ENCODE assay signal across 8 mouse cellular contexts in the genomic region with DNA sequence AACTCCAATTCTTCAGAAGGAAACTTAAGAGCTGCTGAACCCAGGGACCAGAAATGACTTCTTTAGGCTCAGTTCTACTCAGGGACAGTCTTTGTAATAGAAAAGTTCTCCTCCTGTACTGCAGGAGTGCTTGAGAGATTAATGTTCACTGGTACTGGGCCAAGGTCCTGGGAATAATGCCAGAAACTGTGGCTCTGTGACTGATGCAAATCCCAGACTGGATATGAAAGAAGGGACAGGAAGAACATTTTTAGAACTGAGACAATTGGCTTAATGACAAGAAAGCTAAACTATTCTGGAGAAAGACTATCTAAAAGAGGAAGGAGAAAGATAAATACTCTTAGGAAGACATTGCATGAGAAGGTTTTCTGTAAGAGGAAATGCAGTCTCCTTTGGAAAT.
DNase-seq lines count a peak whose midpoint lies in the region; ATAC-seq lines count a peak whose summit lies in the region.

No protein-coding gene starts in this region.

- no peaks in the 10 kb centered on the region for H3K36me3 ChIP-seq in forebrain, embryonic 10.5 days (replicated peaks)

- no peaks in the 10 kb centered on the region for H3K9me3 ChIP-seq in forebrain, embryonic 10.5 days

- no peak overlapping the region for H3K4me3 ChIP-seq in forebrain, embryonic 10.5 days

- H3K27ac ChIP-seq in forebrain, embryonic 10.5 days = no peak overlapping the region

- H3K4me1 ChIP-seq in forebrain, embryonic 10.5 days = no peaks in the 10 kb centered on the region

- ATAC-seq in frontal cortex, adult (ENCODE audit: low TSS enrichment) = peak; percentile 80
- ATAC-seq in inflammation-experienced regulatory T-cells, adult 6 months = no peak

- DNase-seq in urinary bladder, postnatal 14 days (ENCODE audit: low spot score) = peak; percentile 54
- no peak for DNase-seq in urinary bladder, adult 18-20 months (ENCODE audit: low spot score in 2 of 2)
- DNase-seq in heart, postnatal 4 days = peak; percentile 94
- DNase-seq in layer of hippocampus, postnatal 36 days = peak; percentile 13 to 18
- peak; percentile 49 for DNase-seq in ovary, adult 18-20 months (ENCODE audit: low spot score)
- DNase-seq in forebrain, embryonic 10.5 days (ENCODE audit: extremely low spot score, low spot score) = no peak

- H3K27me3 ChIP-seq in forebrain, embryonic 10.5 days (ENCODE audit: poor library complexity, severe bottlenecking) = no peaks in the 10 kb centered on the region

Comparison
In these comparisons a context has a peak if more than half of its experiments do, and no peak if none do; other contexts are left out.
1. DNase-seq: peak in urinary bladder, postnatal 14 days (single experiment), heart, postnatal 4 days (single experiment), layer of hippocampus, postnatal 36 days (2 of 2) and ovary, adult 18-20 months (single experiment); none in urinary bladder, adult 18-20 months (0 of 2) and forebrain, embryonic 10.5 days (single experiment).